Mouse (Mus musculus) activated CD4-positive, CD25-positive, alpha-beta regulatory T cell (primary cell): Measurements from ENCODE around the gene BC005537. TPM values are rescaled to one million over a fixed set of nuclear protein-coding genes. Genes with fewer than 3 reads are reported as not detected.

ENCODE experiments used
- polyA plus RNA-seq, 2 experiments: library from polyadenylated mRNA; unstranded; fragments of 100-300 nt; shearing (Covaris generic); gene quantifications; one replicate each; pipeline ENCODE4 v1.2.1; 2017

Gene BC005537
- 10 to 100 TPM; 25.0 to 28.9 TPM for polyA plus RNA-seq

DNA sequence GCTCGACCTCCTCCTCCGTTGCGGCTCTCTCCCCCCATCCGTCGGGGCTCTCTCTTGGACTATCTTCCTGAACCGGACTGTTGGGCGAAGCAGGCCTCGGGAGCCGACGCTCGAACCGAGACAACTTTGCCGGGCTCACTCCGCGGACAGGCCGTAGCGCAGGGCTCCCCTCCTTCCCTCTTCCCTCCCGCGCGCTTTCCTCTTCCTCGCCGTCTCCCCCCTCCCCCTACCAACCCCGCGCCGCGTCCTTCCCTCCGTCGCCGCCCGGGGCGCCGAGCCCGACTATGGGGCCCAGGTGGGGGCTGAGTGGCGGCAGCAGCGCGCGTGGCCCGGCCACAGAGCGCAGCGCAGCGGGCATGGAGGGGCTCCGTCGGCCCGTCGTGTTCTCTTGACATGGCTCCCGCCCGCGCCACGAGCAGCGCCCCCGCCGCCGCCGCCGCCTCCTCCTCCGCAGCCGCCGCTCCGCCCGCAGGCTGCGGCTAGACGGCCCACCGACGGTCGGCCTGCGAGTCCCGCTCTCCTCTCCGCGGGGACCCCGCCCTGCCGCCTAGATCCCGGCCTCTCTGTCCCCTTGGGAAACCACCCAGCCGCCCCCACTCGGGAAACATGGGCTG lies at the start of gene BC005537:
Gene BC005537, plus strand, starts transcription at position 350 of the 614 bp plus-strand sequence.

DNA sequence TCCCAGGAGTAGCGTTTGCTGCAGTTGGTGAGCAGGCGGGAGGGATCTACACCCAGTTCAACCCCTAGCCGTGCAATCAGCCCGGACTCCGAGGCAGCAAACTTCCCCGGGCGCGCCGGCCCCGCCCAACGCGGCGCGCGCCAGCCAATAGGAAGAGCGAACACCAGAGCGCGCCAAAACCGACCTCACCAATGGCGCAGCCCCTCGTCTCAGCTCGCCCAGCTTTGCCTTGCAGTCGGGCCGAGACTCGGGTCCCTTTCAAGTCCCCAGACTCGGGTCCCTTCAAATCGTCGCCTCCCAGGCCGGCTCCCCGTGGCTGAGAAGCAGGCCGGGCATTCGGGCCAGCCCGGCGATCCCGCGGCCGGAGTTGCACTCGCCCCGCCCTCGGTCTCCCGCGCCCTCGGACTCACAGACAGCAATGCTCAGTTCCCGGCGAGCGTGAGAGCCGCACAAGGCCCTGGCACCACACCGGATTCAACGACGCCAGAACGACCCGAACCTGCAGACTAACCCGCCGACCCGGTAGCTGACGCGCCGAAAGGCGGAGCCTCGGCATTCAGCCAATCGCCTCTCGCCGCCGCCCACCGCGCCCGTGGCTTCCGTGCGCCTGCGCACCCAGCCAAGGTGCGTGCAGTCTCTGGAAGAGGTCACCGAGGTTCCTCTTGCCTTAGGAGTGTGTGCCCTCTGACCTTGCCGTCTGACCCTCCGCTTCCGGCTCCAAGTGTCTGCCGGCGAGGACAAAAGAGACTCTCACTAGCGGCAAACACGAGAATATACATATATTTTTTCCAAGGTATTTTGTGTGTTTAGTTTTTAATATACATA lies 39.8 kb upstream of the BC005537 start, which contains the start of gene Gmnn:
Gene Gmnn, minus strand, starts transcription at position 521 of the 825 bp plus-strand sequence.

DNA sequence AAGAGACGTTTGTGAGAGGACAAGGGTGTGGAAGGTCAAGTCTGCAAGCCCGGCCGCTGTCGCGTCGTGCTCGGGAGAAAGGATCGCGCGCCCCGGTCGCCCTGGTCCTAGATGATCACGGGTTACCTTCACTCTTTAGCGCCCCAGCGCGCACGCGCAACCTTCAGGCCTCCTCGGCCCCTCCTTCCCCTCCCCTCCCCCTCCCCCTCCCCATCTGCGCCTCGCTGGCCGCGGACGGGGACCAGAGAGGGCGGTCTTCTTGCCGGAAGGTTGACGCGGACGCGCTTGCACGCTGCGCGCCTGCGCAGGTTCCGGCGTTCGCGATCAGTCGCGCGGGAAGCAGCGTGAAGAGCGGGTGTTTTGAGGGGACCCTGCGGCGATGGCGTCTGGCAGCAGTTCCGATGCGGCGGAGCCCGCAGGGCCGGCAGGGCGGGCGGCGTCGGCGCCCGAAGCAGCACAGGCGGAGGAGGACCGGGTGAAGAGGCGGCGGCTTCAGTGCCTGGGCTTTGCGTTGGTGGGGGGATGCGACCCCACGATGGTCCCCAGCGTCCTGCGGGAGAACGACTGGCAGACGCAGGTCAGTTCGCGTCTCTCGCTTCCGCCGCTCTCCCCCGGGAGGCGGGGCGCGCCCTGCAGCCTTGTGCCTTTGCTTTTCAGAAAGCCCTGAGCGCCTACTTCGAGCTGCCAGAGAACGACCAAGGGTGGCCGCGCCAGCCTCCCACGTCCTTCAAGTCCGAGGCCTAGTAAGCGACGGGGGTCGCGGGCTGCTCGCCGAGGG lies 30.1 kb downstream of the BC005537 start, which contains the start of the genes Acot13 and Tdp2:
Gene Acot13, minus strand, starts transcription at position 188 of the 778 bp plus-strand sequence.
Gene Tdp2, plus strand, starts transcription at position 327 of the 778 bp plus-strand sequence.

DNA sequence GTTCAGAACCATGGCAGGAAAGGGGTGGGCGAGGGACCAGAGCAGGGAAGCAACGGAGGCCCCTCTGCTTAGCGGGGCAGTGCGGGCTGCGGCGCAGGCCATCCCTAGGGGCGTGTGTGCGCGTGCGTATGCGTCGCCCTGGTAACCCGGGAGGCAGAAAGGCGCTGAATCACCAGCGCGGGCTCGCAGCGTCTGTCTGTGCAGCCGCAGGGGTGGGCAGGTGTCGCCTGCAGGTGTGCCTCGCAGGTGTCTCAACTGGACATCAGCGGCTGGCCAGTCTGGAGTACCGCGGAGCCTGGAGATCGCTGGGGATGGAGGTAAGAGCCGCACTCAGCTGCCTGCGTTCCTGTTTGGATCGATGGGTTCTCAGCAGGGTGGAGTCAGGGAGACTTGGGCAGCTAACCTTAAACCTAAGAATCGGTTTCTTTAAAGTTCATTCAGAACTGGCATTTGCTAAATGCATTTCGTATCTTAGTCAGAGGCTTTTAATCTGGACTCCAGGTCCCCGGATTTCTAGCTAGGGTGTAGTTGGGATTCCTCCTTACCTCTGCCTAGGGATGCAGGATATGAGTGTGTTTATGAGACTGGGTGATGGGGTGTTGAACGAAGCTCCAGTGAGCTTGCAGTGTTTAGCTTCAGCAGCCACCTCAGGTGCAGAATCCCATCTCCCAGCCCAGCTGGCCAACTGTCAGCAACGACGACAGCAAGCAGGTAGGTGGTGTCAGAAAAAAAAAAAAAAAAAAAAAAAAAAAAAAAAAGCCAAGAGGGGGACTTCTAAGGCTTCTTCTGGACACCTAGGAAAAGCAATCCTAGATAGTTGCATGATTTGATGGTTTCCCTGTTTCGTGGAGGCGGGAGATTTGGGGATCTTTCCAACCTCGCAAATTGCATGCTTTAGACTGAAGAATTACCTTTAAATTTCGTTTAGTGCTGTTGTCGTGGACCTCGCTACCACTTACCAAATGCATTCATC lies 43.8 kb downstream of the BC005537 start, which contains the start of gene D130043K22Rik:
Gene D130043K22Rik, plus strand, starts transcription at position 153 of the 973 bp plus-strand sequence.

Other genes starting within 250 kb of the BC005537 start
- 100 to 1,000 TPM; 302 to 345 TPM for gene Ripor2, start 219.5 kb upstream of the BC005537 start, polyA plus RNA-seq
- gene Armh2, start 60.4 kb upstream of the BC005537 start, polyA plus RNA-seq = under 1 TPM in 1 of 2 experiments, not detected in 1; 0.27 TPM
- gene Gmnn, start 39.7 kb upstream of the BC005537 start, polyA plus RNA-seq = 10 to 100 TPM; 42.4 to 55.3 TPM
- 10 to 100 TPM; 75.2 to 90.5 TPM for gene Acot13, start 29.9 kb downstream of the BC005537 start, polyA plus RNA-seq
- gene Tdp2, start 30.0 kb downstream of the BC005537 start, polyA plus RNA-seq = 10 to 100 TPM; 48.1 to 63.8 TPM
- 1 to 10 TPM in 1 of 2 experiments, under 1 TPM in 1; 0.64 to 2.9 TPM for gene D130043K22Rik, start 43.5 kb downstream of the BC005537 start, polyA plus RNA-seq
- 1 to 10 TPM in 1 of 2 experiments, under 1 TPM in 1; 0.72 to 1.3 TPM for gene Aldh5a1, start 136.0 kb downstream of the BC005537 start, polyA plus RNA-seq
- 1 to 10 TPM; 5.8 to 8.3 TPM for gene Gpld1, start 141.5 kb downstream of the BC005537 start, polyA plus RNA-seq
- gene Mrs2, start 218.7 kb downstream of the BC005537 start, polyA plus RNA-seq = 10 to 100 TPM; 24.4 to 32.0 TPM